Mouse (Mus musculus) embryo, embryonic 10 days (tissue): ENCODE measurements around the gene Sema7a.

ENCODE experiments used
- DNase-seq: peaks from one replicate; pipeline ENCODE4 v3.0.0-alpha.2; 2015; ENCODE audit warnings: low spot score

Sema7a gene

DNA sequence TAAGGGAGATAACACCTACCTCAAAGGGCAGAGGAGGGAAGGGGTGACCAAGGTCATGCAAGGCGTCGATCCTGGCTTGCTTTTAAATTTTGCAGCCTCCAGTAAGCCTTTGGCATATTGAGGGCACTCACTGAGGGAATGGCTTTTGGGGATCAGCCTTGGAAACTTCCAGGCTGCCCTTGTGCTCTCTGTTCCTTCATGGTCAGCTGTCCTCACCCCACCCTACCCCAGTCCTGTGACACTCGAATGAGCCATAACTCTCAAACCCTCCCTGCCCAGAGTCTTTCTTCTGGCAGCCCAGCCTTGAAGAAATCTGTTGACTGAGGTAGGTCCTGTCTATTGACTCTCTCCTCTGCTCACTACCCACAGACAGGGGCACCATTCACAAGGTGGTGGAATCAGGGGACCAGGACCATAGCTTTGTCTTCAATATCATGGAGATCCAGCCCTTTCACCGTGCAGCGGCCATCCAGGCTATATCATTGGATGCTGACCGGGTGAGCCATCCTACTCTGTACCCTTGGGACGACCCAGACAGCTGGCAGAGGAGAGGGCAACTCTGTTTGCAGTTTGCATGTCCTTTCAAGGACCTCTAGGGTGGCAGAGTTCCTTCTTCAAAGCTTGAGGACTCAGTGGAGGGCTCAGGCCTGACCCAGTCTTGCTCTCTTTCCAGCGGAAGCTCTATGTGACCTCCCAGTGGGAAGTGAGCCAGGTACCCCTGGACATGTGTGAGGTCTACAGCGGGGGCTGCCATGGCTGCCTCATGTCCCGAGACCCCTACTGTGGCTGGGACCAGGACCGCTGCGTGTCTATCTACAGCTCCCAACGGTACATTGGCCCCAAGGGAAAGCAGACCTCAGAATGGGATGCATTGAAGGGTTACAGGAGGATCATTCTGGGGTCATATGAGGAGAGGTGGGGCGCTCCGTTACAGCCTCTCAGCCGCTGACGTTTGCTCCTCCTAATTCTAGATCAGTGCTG, 20.3 kb downstream of the Sema7a start:
- DNase-seq, result no peak

DNA sequence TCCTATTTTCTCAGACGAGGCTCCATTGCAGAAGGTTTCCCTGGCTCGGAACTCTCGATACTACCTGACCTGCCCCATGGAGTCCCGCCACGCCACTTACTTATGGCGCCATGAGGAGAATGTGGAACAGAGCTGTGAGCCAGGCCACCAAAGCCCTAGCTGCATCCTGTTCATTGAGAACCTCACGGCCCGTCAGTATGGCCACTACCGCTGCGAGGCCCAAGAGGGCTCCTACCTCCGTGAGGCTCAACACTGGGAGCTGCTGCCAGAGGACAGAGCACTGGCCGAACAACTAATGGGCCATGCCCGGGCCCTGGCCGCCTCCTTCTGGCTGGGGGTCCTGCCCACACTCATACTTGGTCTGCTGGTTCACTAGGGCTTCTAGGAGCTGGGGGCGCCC, 21.3 kb downstream of the Sema7a start:
- no peak for DNase-seq

DNA sequence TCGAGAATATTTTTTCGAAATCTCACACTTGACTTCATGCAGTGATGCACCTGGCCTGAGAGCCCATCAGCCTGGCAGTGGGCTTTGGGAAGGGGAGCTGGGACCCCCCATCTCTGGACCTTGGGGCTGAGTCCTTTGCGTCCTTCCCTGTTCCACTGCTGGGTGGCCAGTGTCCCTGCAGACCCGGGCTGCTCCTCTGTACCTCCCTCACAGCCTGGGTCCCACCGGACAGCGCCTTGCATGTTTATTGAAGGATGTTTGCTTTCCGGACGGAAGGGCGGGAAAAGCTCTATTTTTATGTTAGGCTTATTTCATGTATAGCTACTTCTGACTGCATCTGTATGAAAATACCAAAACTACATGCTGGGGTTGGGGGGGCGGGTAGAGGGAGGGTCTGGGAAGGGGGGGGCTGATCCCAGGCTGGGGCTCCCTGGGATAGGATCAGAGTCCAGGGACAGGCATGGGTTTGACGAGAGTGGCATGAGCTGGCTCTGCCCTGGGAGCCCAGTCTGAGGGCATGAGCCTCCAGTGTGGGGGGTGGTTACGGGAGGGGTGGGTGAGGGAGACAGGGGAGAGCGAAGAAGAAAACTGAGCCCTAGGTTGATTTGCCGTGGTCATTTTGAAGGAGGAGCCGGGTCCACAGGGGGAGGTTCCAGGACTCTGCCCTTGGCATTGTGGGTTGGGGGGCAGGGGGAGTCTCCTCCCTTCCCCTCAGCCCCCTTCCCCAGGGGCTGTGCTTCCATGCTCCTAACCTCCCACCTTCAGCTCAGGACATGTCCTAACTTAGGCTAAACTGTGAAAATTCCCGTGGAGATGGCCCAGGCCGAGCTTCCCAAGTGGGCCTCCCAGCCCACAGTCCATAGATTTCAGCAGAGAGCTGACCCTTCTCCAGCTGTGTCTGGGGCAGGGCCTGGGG, 22.2 kb downstream of the Sema7a start:
- no peak for DNase-seq

DNA sequence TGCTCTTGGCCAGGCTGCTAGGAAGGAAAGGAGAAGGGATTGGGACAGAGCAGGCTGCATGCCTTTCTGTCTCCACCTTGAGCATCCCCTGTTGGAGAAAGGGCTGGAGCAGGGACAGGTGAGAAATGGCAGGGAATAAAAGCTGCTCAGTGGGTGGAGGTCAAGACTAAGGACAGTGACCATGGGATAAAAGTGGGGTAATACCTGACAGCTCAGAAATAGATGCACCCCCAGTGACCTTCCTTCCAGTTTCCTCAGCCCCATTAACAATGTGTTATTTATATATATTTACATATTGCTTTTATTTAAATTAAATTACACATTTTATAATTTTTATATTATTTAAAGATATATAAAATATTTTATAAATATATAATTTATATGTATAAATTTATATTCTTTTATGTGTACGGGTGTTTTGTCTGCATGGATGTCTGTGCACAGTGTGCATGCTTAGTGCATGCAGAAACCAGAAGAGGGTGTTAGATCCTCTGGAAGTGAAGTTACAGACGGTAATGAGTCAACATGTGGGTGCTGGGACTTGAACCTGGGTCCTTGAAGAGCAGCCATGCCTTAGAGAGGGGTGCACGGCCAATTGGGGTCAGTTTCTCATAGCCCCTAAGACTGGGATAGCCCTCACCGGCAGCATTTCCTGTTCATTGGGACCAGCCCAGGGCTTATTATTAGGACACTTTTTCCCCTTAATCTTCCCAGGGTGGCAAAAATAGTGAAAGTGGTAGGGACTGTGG, 23.5 kb downstream of the Sema7a start:
- no peak for DNase-seq

DNA sequence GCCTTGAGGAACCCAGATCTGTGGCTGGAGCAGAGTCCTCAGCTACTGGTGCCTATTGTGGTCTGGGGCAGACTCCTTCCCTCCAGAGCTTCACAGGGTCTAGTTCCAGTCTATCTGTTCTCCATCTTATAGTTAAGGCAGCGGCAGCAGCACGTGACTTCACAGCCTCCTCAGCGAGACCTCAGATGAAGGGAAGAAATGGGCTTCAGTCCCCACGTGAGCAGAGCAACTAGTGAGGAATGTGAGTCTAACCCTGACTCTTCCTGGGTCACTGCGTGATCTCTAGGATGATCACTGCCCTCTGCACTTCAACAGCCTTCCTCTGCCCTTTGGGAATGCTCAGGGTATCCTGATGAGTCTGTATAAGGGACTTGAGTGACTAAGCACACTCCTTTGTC, 24.1 kb downstream of the Sema7a start:
- DNase-seq, result no peak

DNA sequence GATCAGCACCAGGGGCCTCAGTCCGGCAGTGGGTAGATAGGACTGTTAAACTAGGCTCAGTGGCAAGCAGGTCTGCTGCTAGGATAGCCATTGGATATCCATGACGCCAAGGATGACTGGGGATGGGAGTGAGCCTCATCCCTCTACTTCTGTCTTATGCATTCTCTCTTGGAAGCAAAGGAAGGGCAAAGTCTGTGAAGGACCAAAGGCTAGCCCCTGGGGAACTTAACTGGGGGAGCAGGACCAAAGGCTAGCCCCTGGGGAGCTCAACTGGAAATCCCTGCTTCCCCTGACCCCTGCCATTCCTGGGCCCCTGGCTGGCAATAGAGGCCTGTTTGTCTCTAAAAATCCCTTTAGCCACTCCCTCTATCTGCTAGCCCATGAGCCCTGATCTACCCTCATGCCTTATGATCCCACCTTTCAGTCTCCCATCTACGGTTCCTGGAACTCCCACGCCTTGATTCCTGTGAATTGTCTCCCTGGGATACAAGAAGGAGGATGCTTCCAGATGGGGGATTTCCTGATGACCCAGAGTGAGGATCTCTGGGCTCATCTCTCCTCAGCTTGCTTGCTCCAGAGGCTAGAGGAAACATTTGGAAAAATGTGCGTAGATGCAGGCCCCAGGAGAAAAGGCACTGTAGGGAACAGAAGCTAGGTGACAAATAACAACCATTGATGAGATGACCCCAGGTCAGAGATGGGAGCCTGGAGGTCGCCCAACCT, 24.8 kb downstream of the Sema7a start:
- DNase-seq, result no peak

DNA sequence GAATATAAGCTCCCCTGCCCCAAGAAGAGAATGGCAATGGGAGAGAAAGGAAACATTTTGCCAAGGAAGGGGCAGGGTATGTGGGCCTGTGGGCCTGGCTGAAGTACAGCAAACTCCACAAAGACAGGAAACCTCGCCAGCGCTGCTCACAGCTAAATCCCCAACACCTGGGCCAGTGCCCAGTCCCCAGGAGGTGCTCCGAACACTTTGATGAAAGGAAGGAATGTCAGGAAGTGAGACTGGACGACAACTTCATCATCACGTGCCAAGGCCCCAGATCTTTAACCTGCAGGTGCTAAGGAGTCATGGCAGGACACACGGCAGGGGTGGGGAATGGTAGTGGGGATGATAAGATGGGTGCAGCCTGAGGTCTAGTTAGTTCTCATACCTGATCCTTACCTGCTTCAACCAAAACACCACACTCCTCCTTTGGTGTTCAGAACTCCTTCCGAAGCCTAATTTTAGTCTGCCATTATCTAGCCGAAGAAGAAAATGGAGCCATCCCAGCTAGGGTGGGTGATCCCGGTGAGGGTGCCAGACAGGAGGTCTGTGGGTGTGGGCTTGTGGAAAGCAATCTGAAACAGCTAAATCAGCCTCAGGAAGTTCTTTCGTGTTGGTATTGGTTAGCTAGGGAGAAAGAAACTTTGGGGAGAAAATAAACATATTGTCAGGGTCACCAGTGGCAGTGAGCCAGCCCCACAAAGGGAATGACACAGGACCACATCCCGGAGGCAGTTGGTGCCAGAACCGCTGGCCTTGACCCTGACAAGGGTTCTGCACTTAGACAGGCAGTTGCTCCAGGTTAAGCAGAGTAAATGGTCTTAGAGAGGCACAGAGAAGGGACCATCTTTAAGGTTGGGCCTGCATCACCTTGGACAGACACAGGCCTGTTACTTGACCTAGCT, 25.6 kb downstream of the Sema7a start:
- no peak for DNase-seq

DNA sequence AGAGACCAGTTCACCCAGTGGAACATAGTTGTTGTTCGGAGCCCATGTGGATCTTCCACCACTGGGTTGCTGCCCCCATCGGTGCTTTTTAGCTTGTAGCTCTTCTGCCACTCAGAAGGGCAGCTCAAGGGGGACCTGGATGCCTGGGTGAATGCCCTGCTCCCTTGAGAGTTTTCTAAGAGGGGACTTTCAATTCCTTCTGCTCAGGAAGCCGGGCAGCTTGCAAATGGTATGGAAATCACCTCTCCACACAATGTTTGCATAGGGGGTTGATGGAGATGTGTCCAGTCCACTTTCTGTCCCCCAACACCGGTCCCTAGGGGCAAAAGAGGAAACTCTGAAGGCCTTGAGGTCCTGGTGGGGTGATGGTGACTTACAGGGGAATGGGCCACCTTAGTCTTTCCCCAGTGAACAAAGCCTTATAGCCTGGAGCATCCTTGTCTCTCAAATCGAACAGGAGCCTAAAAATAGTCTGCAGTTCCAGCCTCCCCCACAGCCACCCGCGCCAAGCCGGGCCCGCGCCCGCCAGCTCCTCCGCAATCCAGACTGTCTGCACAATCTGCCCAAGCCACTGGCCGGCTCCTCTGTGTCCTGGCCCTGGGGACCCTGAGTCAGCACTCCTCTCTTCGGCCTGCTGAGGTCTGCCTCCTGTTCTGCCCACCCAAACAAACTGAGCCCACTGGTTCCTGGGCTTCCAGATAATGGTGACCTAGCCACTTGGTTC, 27.5 kb downstream of the Sema7a start:
- no peak for DNase-seq

DNA sequence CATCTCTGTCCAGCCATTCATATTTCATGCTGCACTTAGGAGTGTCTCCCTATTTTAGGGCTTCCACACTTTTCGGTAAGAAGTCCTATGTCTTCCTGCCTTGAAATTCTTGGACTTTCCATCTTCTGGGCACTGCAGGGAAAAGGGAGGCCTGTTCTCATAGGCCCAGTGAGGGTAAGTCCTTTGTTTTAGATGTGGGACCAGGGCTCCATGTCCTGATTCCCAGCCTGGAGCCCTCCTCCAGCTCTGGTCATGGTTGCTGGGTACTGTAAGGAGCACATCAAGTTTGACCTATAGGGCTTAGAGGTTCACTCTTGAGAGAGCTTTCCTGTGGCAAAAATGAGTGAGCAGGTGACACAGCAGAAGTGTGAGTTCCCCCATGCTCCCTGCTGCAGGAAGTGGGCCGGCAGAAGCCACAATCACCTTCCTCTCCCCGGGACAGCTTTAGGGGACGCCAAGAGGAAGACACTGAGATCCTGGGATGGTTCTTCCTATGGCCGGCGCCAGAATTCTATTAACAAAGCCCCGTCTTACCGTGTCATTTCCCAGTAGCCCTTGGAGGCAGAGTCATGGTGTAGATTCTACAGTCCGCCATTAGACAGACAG, 28.4 kb downstream of the Sema7a start:
- DNase-seq, result no peak

DNA sequence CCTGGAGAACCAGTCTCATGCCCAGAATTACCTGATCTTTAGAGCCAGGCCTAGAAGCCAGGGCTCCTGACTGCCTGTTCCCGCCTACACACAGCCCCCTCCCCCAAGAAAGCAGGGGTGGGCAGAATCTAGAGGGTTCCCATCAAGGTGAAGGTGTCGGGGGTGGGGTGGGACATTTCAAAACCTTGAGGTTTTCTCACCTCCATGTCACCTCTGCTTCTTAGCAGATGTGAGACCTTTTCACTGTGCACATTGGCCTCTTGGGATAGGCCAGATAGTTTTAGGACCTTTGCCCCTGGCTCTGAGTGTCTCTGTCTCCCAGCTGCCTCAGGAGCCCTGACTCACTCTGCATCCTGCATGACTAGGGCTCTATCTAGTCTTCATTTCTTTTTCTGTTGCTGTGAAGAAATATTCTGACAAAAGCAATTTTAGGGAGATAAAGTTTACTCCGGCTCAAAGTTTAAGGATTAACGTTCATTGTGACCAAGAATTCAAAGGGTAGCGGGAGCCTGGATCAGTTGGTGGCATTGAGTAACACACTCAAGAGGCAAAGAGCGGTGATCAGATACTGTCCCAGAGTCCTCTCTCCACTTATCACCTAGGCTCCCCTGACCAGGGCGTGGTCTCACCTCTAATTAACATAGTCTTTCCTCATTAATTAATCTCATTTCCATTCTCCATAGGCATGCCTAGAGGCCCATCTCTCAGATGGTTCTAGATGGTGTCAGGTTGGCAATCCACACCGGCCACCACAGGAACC, 29.1 kb downstream of the Sema7a start:
- DNase-seq, result no peak

DNA sequence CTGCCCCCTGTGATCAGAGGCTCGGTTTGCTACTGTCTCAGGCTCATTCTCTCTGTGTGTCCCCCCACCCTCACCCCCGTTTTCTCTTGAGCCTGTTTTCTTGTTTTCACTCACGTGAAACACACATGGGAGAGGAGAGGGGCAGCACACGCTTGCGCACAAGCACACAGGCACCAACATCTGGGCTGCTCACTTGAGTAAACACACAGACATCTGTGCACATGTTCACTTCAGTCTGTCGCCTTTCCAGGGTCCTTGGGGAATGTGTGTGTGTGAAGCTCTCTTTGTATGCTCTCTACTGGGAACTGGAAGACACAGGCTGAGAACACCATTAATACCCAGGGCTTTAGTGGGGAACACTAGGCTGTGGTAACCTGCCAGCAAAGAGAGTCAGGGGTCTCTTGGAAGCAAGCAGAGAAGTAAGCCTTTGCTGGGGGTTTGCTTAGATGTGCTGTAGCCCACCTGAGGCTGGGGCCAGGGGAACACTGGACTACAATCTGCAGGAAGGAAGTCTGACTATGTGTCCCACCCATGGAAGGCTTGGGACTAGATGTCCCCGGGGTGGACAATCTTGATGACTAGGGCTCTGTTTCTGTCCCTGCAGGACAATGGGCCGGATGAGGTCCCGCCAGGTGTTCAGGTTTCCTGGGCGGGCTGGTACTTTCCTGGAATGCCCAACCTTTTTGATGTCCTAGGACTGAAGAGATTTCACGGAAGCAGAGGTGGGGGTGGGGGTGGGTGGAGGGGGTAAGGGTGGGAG, 30.0 kb downstream of the Sema7a start:
- no peak for DNase-seq

DNA sequence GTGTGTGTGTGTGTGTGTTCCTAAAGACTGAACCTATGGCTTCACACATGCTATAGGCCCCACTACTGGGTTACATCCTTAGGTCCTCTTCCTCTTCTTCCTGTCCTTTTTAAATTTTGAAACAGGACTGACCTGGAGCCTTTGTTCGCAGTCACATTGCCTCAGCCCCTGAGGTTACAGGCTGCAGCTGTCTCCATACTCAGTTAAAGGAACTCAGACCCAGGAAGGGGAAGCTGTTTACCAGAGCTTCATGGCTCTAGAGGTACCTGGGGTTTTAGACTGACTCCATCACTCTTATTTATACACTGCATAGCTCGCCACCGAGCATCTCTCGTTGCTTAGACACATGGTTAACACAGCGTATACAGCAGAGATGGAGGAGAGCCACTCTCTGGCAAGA, 31.5 kb downstream of the Sema7a start:
- DNase-seq, result no peak

DNA sequence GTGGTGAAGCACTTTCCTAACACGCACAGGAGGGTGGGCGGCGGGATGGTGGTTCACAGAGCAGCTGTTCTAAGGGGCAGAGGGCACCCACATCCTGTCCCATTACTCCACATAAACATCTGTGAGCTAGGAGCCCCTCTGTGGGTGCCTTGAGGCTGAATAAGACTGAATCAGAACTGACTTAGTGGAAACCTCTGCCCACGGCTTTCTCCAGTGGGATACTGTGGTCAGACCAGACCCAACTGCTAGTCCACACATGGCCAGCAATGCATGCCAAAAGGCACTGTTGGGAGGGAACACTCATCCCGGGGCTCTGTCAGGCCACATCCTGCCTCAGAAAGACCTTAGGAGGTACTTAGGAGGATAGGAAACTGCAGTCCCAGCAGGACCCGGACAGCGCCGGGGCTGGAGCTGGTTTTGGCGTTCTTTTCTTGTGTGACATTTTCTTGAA, 32.3 kb downstream of the Sema7a start:
- DNase-seq, result no peak

DNA sequence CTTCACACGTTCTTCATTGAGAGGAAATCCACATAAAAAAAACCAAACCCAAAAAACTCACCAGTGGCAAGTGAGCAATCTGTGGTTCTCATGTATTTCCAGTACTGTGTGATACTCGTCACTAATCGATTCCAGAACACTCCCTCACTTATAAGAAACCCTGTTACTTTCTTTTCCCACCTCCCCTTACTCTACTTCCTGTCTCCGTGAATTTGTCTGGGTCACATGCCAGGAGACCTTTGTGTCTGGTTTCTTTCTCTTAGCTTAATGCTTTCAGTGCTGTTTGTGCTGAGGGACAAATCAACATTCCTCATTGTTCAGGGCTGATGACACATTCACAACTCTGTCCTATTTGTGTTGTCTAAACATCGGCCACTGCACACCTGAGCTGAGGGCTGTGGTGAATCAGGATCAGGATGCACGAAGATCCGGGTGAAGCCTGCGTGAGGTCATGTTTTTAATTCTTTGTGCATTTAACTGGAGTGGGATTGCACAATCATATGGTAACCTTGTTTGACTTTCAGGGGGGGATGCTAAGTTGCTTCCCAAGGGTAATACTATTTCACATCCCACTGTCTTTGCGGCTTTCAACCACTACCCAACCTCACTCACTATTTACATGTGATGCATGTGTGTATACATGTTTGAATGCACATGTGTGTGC, 33.0 kb downstream of the Sema7a start:
- DNase-seq, result peak; percentile 25

DNA sequence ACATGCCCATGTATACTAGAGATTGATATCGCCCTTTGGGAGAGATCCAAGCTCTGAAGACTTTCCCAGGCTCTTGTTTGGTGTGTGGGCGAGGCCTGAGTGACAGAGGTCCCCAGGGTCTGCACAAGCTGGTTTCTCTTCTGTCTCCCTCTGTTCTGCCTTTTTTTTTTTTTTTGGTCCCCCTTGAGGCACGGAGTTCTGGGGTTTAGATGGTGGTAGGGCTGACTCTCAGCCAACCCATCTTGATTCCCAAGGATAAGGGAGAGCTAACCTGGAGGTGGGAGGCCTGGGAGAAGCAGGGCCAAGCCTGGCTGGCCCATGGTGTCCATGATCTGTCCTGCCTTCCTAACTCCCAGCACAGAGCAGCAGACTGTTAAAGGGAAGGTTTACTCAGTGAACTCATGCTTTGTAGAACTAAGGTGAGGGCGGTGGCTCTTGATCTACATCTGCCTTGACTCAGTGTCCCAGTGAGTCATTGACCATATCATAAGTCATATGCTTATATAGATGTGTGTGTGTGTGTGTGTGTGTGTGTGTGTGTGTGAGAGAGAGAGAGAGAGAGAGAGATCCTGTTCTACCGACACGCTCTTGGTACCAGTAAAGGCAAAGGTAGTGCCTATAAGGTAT, 33.6 kb downstream of the Sema7a start:
- DNase-seq, result no peak

DNA sequence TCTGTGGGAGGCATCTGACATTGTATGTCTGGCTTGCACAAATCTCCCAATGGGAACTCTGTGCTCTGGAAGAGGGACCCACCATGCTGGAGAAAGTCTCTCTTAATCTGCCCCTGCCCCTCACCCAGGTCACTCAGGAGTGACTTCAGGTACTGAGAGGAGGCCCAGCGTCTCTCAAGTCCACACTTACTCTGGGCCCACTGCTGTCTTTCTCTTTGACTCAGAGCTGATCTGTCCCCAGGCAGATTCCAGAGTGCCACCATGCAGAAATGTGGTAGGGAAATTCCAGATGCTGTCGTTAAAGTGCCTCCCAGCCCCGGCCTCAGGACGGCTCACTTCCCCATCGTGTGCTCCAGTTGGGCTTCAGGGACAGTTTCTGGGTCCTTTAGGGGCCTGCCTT, 34.3 kb downstream of the Sema7a start:
- no peak for DNase-seq
